Mouse (Mus musculus) bone marrow macrophage, adult 2 months (primary cell): ENCODE results near the gene Ulk4.

ENCODE experiments used
- CTCF ChIP-seq: IDR thresholded peaks from 2 replicates; pipeline ENCODE4 v1.5.1; 2012; ENCODE audit warnings: low read depth, mild to moderate bottlenecking, low read length, moderate library complexity
- POLR2A ChIP-seq: IDR thresholded peaks from 2 replicates; pipeline ENCODE4 v1.6.1; 2012; ENCODE audit warnings: mild to moderate bottlenecking, low read depth, low read length, borderline replicate concordance

- TF ChIP-seq CTCF (no peak), POLR2A (no peak)
Observed at GRCm38 (mm10) chr9:121295221-121295620, 18.2 kb upstream of the Ulk4 start.
